Mouse (Mus musculus) intestine, embryonic 16.5 days (tissue): Measurements from ENCODE around the gene Mia2. TPM values are rescaled to one million over a fixed set of nuclear protein-coding genes. Genes with fewer than 3 reads are reported as not detected.

Experiments used
- ATAC-seq: fragments of 200-750 bp; cut with Nextera tagmentation; 2 replicates; pipeline ENCODE4 v1.8.0; 2017; ENCODE audit warnings: moderate TSS enrichment, moderate library complexity
- H3K27ac ChIP-seq: fragments of 300-500 bp; sonication (generic); 2 replicates; pipeline ENCODE4 v1.5.1; 2014; ENCODE audit warnings: mild to moderate bottlenecking, low read length
- H3K27me3 ChIP-seq: fragments of 300-500 bp; sonication (generic); replicated peaks from 2 replicates; pipeline ENCODE4 v1.6.1; 2014; ENCODE audit warnings: low read length, control low read depth, mixed read lengths; ENCODE audit not compliant: control insufficient read depth, insufficient read depth
- H3K36me3 ChIP-seq: fragments of 300-500 bp; sonication (generic); 2 replicates; pipeline ENCODE4 v1.6.1; 2014; ENCODE audit warnings: low read length, control low read depth; ENCODE audit not compliant: control insufficient read depth, insufficient read depth
- H3K4me1 ChIP-seq: fragments of 300-500 bp; sonication (generic); 2 replicates; pipeline ENCODE4 v1.6.1; 2014; ENCODE audit warnings: low read length, control low read depth, mixed read lengths; ENCODE audit not compliant: control insufficient read depth, insufficient read depth
- H3K4me2 ChIP-seq: fragments of 300-500 bp; sonication (generic); 2 replicates; pipeline ENCODE4 v1.6.1; 2014; ENCODE audit warnings: low read depth, low read length, control low read depth
- H3K4me3 ChIP-seq: fragments of 300-500 bp; sonication (generic); 2 replicates; pipeline ENCODE4 v1.5.1; 2014; ENCODE audit warnings: mild to moderate bottlenecking, low read length
- H3K9ac ChIP-seq: fragments of 300-500 bp; sonication (generic); 2 replicates; pipeline ENCODE4 v1.6.1; 2014; ENCODE audit warnings: low read depth, low read length
- H3K9me3 ChIP-seq: fragments of 300-500 bp; sonication (generic); 2 replicates; pipeline ENCODE4 v1.6.1; 2016; ENCODE audit warnings: low read length, control low read depth; ENCODE audit not compliant: control insufficient read depth
- WGBS: fragments of 180-500 bp; shearing (Covaris S2); extraction: QIAGEN DNeasy Blood & Tissue Kit; methylation state at CpG from one replicate; pipeline ENCODE4 v1.1.7; 2014; 5-methylcytosine and 5-hydroxymethylcytosine counted together
- polyA plus RNA-seq: library from polyadenylated mRNA; unstranded; fragments of >200 nt; fragmentation: Nextera tagmentation; extraction: Ambion mirVana; gene quantifications from 2 replicates; pipeline ENCODE4 v1.2.1, GENCODE M21; 2015

Gene Mia2
- polyA plus RNA-seq, 1 experiment from 2014 or later, result 88.2 TPM

DNA sequence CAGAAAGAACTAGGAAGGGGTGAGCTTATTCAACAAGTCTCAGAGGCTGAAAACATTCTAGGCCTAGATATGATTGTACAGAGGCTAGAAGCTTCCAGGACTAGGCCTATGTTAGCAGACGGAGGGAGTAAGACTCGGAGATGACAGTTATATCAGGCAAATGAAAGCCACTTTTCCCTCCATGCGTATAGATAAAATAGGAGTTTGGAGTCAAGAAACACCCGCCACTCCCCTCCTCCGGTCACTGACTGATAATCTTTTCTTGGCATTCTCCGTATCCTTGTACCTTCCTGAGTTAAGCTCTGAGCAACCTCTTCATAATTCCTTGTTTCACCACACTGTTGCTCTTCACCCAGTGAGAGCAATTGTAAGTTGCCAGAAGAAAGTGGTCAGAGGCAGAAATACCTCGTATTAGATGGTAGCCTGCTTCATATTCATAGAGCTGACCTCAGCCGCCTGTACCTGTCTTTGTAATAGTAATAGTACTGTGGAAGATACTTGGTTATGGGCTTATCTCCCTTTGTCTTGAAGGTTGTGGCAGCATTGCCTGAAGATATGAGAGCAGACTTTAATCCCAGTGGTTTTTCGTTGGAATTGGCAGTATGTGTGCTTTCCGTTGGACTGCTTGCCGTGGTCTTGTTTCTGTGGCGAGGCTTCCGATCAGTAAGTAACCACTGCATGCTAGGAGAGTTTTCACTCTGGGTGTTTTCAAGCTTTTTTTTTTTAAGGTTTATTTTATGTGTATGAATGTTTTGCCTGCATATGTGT, 40.1 kb downstream of the Mia2 start:
- Histone ChIP-seq H3K27me3 (no peaks in the 10 kb centered on the region), H3K4me2 (no peak overlapping the region), H3K27ac (no peak overlapping the region), H3K9me3 (no peaks in the 10 kb centered on the region), H3K36me3 (peaks cover 10% of the 10 kb centered on the region), H3K4me1 (peaks cover 11% of the 10 kb centered on the region), H3K9ac (no peak overlapping the region), H3K4me3 (no peak overlapping the region)
- ATAC-seq, result no peak
- WGBS, result 88% methylated on average over 13 of the region's 13 CpGs

DNA sequence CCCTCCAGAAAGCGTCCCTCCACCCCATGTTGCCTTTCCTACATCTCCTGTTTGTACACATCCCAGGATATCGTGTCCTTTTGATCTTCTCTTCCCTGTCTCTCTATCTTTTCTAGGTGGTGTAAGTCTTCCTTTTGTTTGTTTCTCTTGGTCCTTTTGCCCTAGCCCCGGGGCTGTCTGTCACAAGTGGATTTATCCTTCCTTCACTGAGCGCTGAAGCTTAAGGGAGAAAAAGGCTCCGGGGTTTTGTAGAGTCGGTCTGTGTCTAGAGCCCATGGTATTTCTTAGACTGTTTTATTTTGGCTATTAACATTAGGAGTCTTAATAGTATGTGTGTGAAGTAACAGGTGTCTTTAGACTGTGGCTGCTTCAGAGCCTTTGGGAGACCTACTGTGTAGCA, 41.4 kb downstream of the Mia2 start:
- ATAC-seq, result no peak
- H3K4me1 ChIP-seq, result peaks cover 11% of the 10 kb centered on the region
- WGBS, result 88% methylated on average over 6 of the region's 6 CpGs

DNA sequence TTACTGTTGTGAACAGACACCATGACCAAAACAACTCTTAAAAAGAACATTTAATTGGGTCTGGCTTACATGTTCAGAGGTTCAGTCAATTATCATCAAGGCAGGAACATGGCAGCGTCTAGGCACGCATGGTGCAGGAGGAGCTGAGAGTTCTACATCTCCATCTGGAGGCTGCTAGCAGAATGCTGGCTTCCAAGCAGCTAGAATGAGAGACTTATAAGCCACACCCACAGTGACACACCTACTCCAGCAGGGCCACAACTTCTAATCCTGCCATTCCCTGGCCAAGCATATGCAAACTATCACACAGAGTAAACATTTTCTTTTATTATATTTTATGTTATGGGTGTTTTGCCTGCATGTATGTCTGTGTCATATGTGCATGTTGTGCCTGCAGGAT, 43.8 kb downstream of the Mia2 start:
- Histone ChIP-seq H3K4me2 (no peak overlapping the region), H3K9me3 (no peaks in the 10 kb centered on the region), H3K4me3 (no peak overlapping the region), H3K36me3 (peaks cover 10% of the 10 kb centered on the region), H3K9ac (no peak overlapping the region), H3K27ac (no peak overlapping the region), H3K27me3 (no peaks in the 10 kb centered on the region), H3K4me1 (no peaks in the 10 kb centered on the region)
- ATAC-seq, result no peak
- WGBS, result 88% methylated on average over 2 of the region's 2 CpGs

More for the DNA sequence above, 41.4 kb downstream of the Mia2 start:
- no peaks in the 10 kb centered on the region for H3K9me3 ChIP-seq
- H3K36me3 ChIP-seq, result peaks cover 10% of the 10 kb centered on the region
- H3K9ac ChIP-seq, result no peak overlapping the region
- no peak overlapping the region for H3K4me3 ChIP-seq
- no peak overlapping the region for H3K4me2 ChIP-seq
- no peaks in the 10 kb centered on the region for H3K27me3 ChIP-seq
- H3K27ac ChIP-seq, result no peak overlapping the region

DNA sequence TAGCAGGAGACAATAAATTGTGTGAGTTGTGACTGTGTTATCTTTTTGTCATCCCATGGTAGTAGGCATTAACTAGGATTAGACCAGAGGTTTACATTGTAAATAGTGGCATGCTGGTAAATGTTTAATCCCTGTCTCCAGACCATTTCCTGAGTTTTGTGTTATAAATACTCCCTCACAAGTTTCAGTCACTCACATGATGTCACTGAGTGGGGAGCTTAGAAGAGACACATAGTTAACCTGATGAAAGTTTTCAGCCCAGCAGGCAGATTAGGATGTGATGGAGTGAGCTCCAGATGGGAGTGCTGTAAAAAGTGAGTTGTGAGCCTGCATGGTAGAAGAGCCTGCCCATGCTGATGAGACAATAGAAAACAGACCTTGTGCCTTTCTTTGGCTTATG, 49.5 kb downstream of the Mia2 start:
- ATAC-seq, result peak; percentile 49
- Histone ChIP-seq H3K4me3 (no peak overlapping the region), H3K36me3 (peaks cover 16% of the 10 kb centered on the region), H3K4me1 (0 out of 2 replicates have a peak, but pooled peaks cover 3% of the 10 kb centered on the region), H3K9me3 (no peaks in the 10 kb centered on the region), H3K27ac (no peak overlapping the region), H3K9ac (no peak overlapping the region), H3K4me2 (no peak overlapping the region), H3K27me3 (no peaks in the 10 kb centered on the region)

DNA sequence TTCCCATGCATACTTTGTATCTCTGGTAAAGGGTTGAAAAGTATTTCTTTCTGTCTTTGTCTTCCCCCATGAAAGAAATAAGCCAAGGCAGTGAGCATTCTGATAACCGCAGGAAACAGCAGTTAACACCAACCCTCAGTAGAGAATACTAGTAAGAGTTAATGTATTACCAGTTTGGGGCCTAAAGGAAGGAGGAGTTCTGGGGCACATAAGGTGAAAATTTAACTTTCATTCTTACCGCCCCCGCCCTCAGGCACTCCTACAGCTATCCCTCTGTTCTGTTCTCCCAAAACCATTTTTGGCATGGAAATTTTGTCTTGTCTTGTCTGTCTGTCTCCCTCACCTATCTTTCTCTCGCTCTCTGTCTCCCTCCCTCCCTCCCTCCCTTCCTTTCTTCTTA, 54.1 kb downstream of the Mia2 start:
- H3K4me2 ChIP-seq, result no peak overlapping the region
- ATAC-seq, result peak; percentile 61
- no peak overlapping the region for H3K4me3 ChIP-seq
- 0 out of 2 replicates have a peak overlapping the region, but pooled peaks have one; percentile 4 for H3K27ac ChIP-seq
- peaks cover 15% of the 10 kb centered on the region; the same call in 1 of the 2 replicates for H3K36me3 ChIP-seq
- H3K9ac ChIP-seq, result no peak overlapping the region
- no peaks in the 10 kb centered on the region for H3K9me3 ChIP-seq
- no peaks in the 10 kb centered on the region for H3K27me3 ChIP-seq
- H3K4me1 ChIP-seq, result 0 out of 2 replicates have a peak, but pooled peaks cover 3% of the 10 kb centered on the region
- 70% methylated on average over 4 of the region's 4 CpGs for WGBS

DNA sequence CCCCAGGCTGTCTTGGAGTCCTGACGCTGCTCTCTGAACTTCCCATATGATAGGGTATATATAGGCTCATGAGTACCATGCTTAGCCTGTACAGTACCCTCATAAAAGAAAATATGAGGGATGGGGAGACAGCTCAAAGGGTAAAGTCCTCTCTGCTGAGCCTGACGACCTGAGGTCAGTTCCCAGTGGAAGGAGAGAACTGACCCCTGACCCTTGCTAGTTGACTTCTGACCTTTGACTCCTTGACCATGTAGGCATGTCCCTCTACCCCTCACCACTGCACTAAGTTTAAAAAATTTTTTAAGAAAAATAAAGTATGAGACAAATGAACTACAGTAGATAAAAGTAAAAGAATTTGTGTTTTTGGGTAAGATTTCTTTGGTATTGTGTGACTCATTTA, 65.5 kb downstream of the Mia2 start:
- Histone ChIP-seq H3K9me3 (no peaks in the 10 kb centered on the region), H3K27ac (no peak overlapping the region), H3K27me3 (no peaks in the 10 kb centered on the region), H3K36me3 (peaks cover 21% of the 10 kb centered on the region; the same call in 1 of the 2 replicates), H3K4me1 (no peaks in the 10 kb centered on the region), H3K4me3 (no peak overlapping the region), H3K4me2 (no peak overlapping the region), H3K9ac (no peak overlapping the region)
- WGBS, result 51% methylated on average over 2 of the region's 2 CpGs
- no peak for ATAC-seq

DNA sequence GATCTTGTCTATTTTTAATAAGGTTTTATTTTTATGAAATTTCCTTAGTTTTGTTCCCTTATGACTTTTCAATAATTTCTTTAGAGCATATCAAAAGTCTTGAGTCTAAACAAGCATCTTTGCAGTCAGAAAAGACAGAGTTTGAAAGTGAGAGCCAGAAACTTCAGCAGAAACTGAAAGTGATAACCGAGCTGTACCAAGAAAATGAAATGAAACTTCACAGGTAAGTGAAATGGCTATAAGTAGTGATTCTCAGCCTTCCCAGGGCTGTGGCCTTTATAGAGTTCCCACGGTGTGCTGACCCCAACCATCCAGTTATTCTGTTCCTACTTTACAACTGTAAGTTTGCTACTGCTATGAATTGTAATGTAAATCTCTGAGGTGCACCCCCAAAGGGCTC, 67.2 kb downstream of the Mia2 start:
- no peak overlapping the region for H3K4me3 ChIP-seq

DNA sequence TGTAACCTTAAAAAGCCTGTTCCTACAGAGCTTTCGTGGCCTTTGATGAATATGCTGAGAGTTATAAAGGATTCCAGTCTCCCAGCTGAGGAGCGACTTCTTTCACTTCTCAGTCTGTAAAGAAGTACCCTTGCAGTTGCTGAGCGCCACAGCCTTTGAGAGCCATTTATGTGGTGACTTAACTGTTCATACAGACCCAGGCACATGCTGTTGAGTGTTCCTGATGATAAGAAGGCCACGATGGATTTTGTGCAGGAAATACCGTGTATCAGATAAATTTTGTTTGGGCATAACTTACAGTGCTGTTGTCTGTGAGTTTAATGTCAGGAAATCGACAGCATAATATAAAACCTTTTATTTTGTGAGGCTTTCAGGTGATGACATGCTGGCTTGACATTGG, 68.9 kb downstream of the Mia2 start:
- H3K9ac ChIP-seq, result no peak overlapping the region
- H3K4me3 ChIP-seq, result no peak overlapping the region
- peaks cover 11% of the 10 kb centered on the region; the same call in 1 of the 2 replicates for H3K36me3 ChIP-seq
- no peak for ATAC-seq
- no peak overlapping the region for H3K27ac ChIP-seq
- H3K27me3 ChIP-seq, result no peaks in the 10 kb centered on the region
- WGBS, result 94% methylated on average over 6 of the region's 6 CpGs
- H3K9me3 ChIP-seq, result no peaks in the 10 kb centered on the region
- no peaks in the 10 kb centered on the region for H3K4me1 ChIP-seq
- no peak overlapping the region for H3K4me2 ChIP-seq

More for the DNA sequence above, 67.2 kb downstream of the Mia2 start:
- H3K4me2 ChIP-seq, result no peak overlapping the region
- H3K9me3 ChIP-seq, result no peaks in the 10 kb centered on the region
- ATAC-seq, result no peak
- H3K4me1 ChIP-seq, result no peaks in the 10 kb centered on the region
- H3K36me3 ChIP-seq, result peaks cover 19% of the 10 kb centered on the region; the same call in 1 of the 2 replicates
- no peak overlapping the region for H3K9ac ChIP-seq
- H3K27ac ChIP-seq, result no peak overlapping the region
- H3K27me3 ChIP-seq, result no peaks in the 10 kb centered on the region
- 89% methylated on average over 2 of the region's 2 CpGs for WGBS

DNA sequence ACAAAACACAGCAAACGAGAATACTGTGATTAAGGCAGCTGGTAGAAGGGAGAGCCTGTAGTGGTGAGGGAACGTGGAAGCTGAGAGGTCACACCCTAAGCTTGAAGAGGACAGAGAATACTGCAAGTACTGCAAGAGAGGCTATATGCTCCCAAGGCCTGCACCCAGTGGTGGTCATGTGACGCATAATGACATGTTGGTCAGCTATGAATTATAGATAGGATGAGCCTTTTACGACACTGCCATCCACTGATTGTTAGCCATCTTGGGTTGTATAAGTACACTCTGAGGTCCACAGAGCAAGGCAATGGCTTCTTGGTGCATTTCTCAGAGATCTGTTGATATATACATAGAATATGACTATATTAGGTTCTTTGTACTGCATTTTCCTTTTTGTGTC, 71.0 kb downstream of the Mia2 start:
- peak; percentile 74 for ATAC-seq
- H3K9me3 ChIP-seq, result no peaks in the 10 kb centered on the region
- H3K27me3 ChIP-seq, result no peaks in the 10 kb centered on the region
- 79% methylated on average over 4 of the region's 4 CpGs for WGBS
- no peak overlapping the region for H3K9ac ChIP-seq
- no peaks in the 10 kb centered on the region for H3K4me1 ChIP-seq
- H3K4me2 ChIP-seq, result no peak overlapping the region
- no peak overlapping the region for H3K4me3 ChIP-seq
- H3K27ac ChIP-seq, result no peak overlapping the region
- H3K36me3 ChIP-seq, result peaks cover 9% of the 10 kb centered on the region; the same call in 1 of the 2 replicates
